Mouse (Mus musculus) cortical plate, adult 2 months (tissue): ENCODE data around the gene Fam117a. TPM values are rescaled to one million over a fixed set of nuclear protein-coding genes. Genes with fewer than 3 reads are reported as not detected.

Experiments used
- H3K27ac ChIP-seq: fragments of 200-500 bp; 2 replicates; pipeline ENCODE4 v1.5.1; 2012; ENCODE audit warnings: low read length, control low read depth, inconsistent platforms; ENCODE audit not compliant: insufficient read depth
- H3K4me1 ChIP-seq: fragments of 200-500 bp; 2 replicates; pipeline ENCODE4 v1.6.1; 2011; ENCODE audit warnings: low read length; ENCODE audit not compliant: control insufficient read depth, insufficient read depth
- H3K4me3 ChIP-seq: fragments of 200-500 bp; 2 replicates; pipeline ENCODE4 v1.5.1; 2011; ENCODE audit warnings: mild to moderate bottlenecking, low read length, control low read depth; ENCODE audit not compliant: insufficient read depth
- CTCF ChIP-seq: fragments of 200-500 bp; IDR thresholded peaks from 2 replicates; pipeline ENCODE4 v1.5.1; 2011; ENCODE audit warnings: mild to moderate bottlenecking, control low read depth, low read length; ENCODE audit not compliant: insufficient read depth; ENCODE audit errors: extremely low read depth
- POLR2A ChIP-seq: fragments of 200-500 bp; IDR thresholded peaks from 2 replicates; pipeline ENCODE4 v1.6.1; 2011; ENCODE audit warnings: mild to moderate bottlenecking, low read length, control low read depth; ENCODE audit not compliant: insufficient read depth; ENCODE audit errors: extremely low read depth
- polyA plus RNA-seq: library from polyadenylated mRNA; depleted of rRNA; stranded (reverse); fragments of >200 nt; gene quantifications from 2 replicates; pipeline ENCODE4 v1.2.3, GENCODE M21; 2012

Gene Fam117a
- polyA plus RNA-seq, 1 experiment = 7.7 TPM

- no peaks in the 10 kb centered on the region for H3K4me1 ChIP-seq
- H3K4me3 ChIP-seq = no peak overlapping the region
- H3K27ac ChIP-seq = no peak overlapping the region
- TF ChIP-seq POLR2A = no peak
- TF ChIP-seq CTCF = no peak
Observed at GRCm38 (mm10) chr11:95409450-95410112, 72.8 kb downstream of the Fam117a start.

GRCm38 (mm10) chr11:95411453-95412013 is 74.7 kb downstream of the Fam117a start:
- Histone ChIP-seq H3K4me3 (no peak overlapping the region), H3K27ac (no peak overlapping the region), H3K4me1 (peaks cover 2% of the 10 kb centered on the region)
- no peak for TF ChIP-seq CTCF
- TF ChIP-seq POLR2A = no peak

- H3K4me1 ChIP-seq = peaks cover 2% of the 10 kb centered on the region
- TF ChIP-seq CTCF = no peak
- no peak for TF ChIP-seq POLR2A
- H3K4me3 ChIP-seq = no peak overlapping the region
- H3K27ac ChIP-seq = no peak overlapping the region
Observed at GRCm38 (mm10) chr11:95412615-95413014, 75.8 kb downstream of the Fam117a start.

GRCm38 (mm10) chr11:95413641-95414535 is 77.1 kb downstream of the Fam117a start, which contains the start of gene Spop:
TSS of gene Spop (plus strand) at chr11:95414080.
- Histone ChIP-seq H3K27ac (peak within 1 kb of the TSS; percentile 86), H3K4me3 (peak within 1 kb of the TSS; percentile 56), H3K4me1 (peaks cover 2% of the 10 kb centered on the region)
- no peak for TF ChIP-seq CTCF
- peak; percentile 56; the same call in 1 of the 2 replicates for TF ChIP-seq POLR2A

- Histone ChIP-seq H3K4me1 (peaks cover 2% of the 10 kb centered on the region), H3K27ac (peak overlapping the region; percentile 86), H3K4me3 (peak overlapping the region; percentile 56)
- peak; percentile 74 for TF ChIP-seq POLR2A
- no peak for TF ChIP-seq CTCF
Observed at GRCm38 (mm10) chr11:95414536-95415161, 77.8 kb downstream of the Fam117a start.

GRCm38 (mm10) chr11:95415931-95416330 is 79.1 kb downstream of the Fam117a start:
- Histone ChIP-seq H3K4me1 (peaks cover 2% of the 10 kb centered on the region), H3K27ac (no peak overlapping the region), H3K4me3 (no peak overlapping the region)
- TF ChIP-seq POLR2A (no peak), CTCF (no peak)

GRCm38 (mm10) chr11:95417341-95417740 is 80.5 kb downstream of the Fam117a start:
- no peak for TF ChIP-seq POLR2A
- TF ChIP-seq CTCF = no peak
- H3K4me1 ChIP-seq = peaks cover 2% of the 10 kb centered on the region
- no peak overlapping the region for H3K27ac ChIP-seq
- H3K4me3 ChIP-seq = no peak overlapping the region

- H3K4me1 ChIP-seq = peaks cover 1% of the 10 kb centered on the region
- H3K4me3 ChIP-seq = no peak overlapping the region
- TF ChIP-seq POLR2A (no peak), CTCF (no peak)
- no peak overlapping the region for H3K27ac ChIP-seq
Observed at GRCm38 (mm10) chr11:95420880-95421435, 84.1 kb downstream of the Fam117a start.

- no peaks in the 10 kb centered on the region; the same call in 1 of the 2 replicates for H3K4me1 ChIP-seq
- no peak overlapping the region for H3K4me3 ChIP-seq
- 0 out of 2 replicates have a peak, but pooled peaks have one; percentile 0 for TF ChIP-seq CTCF
- no peak for TF ChIP-seq POLR2A
- no peak overlapping the region for H3K27ac ChIP-seq
Observed at GRCm38 (mm10) chr11:95423505-95423904, 86.7 kb downstream of the Fam117a start.
